Mouse (Mus musculus): ENCODE data around the gene Cryl1.

Gene Cryl1

DNA sequence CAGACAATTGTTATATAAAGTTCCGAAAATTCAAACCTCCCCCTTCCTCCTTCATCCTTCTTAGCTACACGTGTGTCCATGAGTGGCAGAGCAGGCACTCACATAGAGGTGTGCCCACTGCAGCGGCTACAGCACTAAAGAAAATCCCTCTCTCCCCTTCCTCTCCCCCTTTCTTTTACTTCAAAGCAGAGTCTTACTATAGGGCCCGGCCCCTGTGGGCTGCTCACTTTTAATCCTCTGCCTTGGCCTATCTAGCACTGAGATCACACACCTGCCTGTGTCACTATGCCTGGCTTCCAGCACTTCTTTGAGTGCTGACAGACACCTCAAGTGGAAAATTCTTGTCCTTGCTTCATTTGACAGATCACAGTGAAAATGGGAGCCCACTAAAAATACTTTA, 163.6 kb downstream of the Cryl1 start:
- no peak for DNase-seq (ENCODE audit: low read depth, low spot score)

DNA sequence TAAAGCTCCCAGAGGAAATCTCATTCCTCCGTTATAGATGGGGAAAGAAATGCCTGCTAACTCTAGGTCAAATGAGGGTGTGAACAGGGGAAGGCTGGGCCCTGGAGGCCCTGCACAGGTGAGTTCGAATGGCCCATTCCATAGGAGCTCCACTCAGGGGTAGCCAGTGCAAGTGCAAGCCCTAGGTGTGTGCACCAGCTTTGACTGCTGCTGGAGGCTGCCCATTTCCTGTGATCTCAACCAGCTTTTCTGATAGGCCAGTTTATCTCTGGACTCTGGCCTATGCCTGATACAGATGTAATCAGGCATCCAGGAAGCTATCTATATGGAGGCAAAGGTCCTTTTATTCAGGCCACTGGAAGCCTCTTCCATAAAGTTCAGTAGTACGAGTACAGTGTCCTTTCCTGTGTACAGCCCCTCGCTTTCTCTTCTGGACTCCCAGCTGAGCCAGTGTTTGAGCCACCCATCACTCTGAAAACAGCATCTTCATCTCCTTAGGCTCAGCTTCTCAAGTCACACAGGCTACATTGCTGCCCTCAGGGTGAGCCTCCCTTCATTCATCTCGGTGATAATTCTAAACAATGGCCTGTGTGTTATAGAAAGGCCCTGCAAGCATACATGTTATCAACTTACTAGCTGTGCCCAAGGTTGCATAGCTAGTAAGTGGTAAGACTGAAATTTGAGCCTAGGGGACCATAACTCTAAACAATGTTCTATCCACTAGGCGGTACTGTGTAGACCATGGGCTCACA, 167.9 kb downstream of the Cryl1 start:
- DNase-seq (ENCODE audit: low read depth, low spot score) = no peak
